Mouse (Mus musculus) ES-E14 (cell line): ENCODE measurements at regions not wholly inside any gene's neighbourhood (a gene's known extent, or its start where the extent isn't known, plus 50 kb on each side); places are given as distances from the start of the nearest gene placed in this dataset.

Source experiments
- CHD2 ChIP-seq: IDR thresholded peaks from 2 replicates; pipeline ENCODE4 v1.6.1; 2014; ENCODE audit warnings: mild to moderate bottlenecking, low read depth, low read length, inconsistent platforms
- HCFC1 ChIP-seq: IDR thresholded peaks from 2 replicates; pipeline ENCODE4 v1.6.1; 2012; ENCODE audit warnings: low read length, inconsistent platforms, borderline replicate concordance; ENCODE audit not compliant: insufficient read depth
- MAFK ChIP-seq: IDR thresholded peaks from 2 replicates; pipeline ENCODE4 v1.6.1; 2014; ENCODE audit warnings: mild to moderate bottlenecking, low read depth, low read length, inconsistent platforms; ENCODE audit not compliant: insufficient read depth

DNA sequence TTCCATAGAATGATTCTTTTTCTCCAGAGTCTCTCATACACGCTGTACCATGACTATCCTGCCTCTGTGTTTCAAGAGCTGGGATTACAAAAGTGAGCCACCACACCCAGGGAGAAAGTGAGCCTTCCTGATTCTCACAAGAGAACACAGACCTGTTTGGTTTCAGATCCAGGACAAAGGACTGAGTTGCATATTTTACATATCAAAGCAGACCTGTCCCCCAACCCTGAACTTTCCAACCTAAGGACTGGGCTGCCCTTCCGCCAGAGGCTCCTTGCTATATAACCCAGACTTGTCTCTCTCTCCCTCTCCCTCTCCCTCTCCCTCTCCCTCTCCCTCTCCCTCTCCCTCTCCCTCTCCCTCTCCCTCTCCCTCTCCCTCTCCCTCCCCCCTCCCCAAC, 611.8 kb upstream of the Tmem132c start:
- no peak for TF ChIP-seq CHD2
- TF ChIP-seq MAFK: no peak
- no peak for TF ChIP-seq HCFC1
